In the genomic region with DNA sequence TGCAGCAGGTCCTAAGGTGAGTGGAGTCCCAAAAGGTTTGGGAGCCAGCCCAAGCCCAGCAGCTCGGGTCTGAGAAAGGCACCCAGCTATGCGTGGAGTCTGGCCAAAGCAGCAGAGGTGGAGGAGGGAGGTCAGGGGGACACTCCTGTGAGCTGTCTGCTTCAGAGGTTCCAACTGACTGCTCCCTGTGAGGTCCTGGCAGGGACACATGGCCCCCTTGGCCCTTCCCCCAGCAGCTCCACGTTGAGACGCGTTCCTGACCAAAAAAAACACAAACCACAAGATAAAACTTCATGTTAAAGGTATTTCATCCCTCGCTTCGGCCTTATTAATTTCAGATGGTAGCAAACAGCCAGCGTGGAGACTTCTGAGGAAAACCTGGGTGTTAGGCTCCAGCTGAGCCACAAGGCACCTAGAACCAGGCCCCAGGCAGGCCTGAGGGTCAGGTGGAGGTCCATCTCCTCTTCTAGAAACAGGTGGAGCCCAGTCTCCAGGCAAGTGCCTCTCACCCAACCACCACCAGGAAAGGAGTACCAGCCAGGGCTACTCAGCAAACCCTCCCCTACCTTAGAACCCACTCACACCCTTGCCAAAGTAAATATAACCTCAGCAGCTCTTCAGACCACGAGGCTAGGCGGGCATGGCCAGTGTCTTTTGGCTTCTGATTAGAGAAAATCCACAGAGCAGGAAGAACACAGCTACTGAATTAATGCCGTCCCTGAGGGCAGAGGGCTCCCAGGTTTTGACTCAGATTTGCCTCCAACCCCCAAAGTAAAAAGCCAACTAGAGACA, we compare ENCODE assay signal across 13 mouse cellular contexts.
DNase-seq lines count a peak whose midpoint lies in the region; ATAC-seq lines count a peak whose summit lies in the region.
"Had no signal": no experiment of that assay in that cellular context is flagged by ENCODE, and none has a peak within 500 bp of the region (broad histone marks: within the 10 kb centered on the region; RNA-seq: fewer than 3 reads in every experiment).

No protein-coding gene starts in this region.

- WGBS in limb, embryonic 13.5 days: 41% methylated on average over 11 of the region's 11 CpGs

- peak overlapping the region; percentile 69 for H3K27ac ChIP-seq in limb, embryonic 13.5 days
- H3K27ac ChIP-seq: hindbrain, embryonic 15.5 days; left cerebral cortex, adult 2 months; neural tube, embryonic 13.5 days had no signal

- no peak overlapping the region for H3K4me2 ChIP-seq in limb, embryonic 13.5 days (replicated peaks)
- H3K4me2 ChIP-seq: hindbrain, embryonic 15.5 days; neural tube, embryonic 13.5 days had no signal

- H3K36me3 ChIP-seq in limb, embryonic 13.5 days: no peaks in the 10 kb centered on the region
- H3K36me3 ChIP-seq: hindbrain, embryonic 15.5 days; neural tube, embryonic 13.5 days had no signal

- H3K9ac ChIP-seq in limb, embryonic 13.5 days: no peak overlapping the region
- H3K9ac ChIP-seq: hindbrain, embryonic 15.5 days; neural tube, embryonic 13.5 days had no signal

- H3K4me1 ChIP-seq in limb, embryonic 13.5 days: peaks cover 34% of the 10 kb centered on the region

- H3K27me3 ChIP-seq in limb, embryonic 13.5 days: no peaks in the 10 kb centered on the region
- H3K27me3 ChIP-seq: neural tube, embryonic 13.5 days had no signal

- H3K4me3 ChIP-seq in limb, embryonic 13.5 days: no peak overlapping the region
- H3K4me3 ChIP-seq: hindbrain, embryonic 15.5 days; left cerebral cortex, adult 2 months; neural tube, embryonic 13.5 days had no signal

- ATAC-seq in limb, embryonic 13.5 days (ENCODE audit: low FRiP score, low read depth): no peak
- ATAC-seq in megakaryocyte-erythroid progenitor cell, adult 5-6 weeks (replicated peaks; ENCODE audit: low FRiP score, low TSS enrichment, poor library complexity, severe bottlenecking): no peak

- no peaks in the 10 kb centered on the region for H3K9me3 ChIP-seq in limb, embryonic 13.5 days
- H3K9me3 ChIP-seq: hindbrain, embryonic 15.5 days; neural tube, embryonic 13.5 days had no signal

- peak; percentile 42 for DNase-seq in urinary bladder, postnatal 14 days (ENCODE audit: low spot score)
- DNase-seq in urinary bladder, adult 2 months (ENCODE audit: low spot score): no peak
- peak; percentile 45 for DNase-seq in heart, postnatal 4 days
- DNase-seq in testis, postnatal 14 days (ENCODE audit: low spot score): peak; percentile 58
- DNase-seq in gastrocnemius, postnatal 14 days: no peak
- no peak for DNase-seq in cerebellum, adult 8-10 months
- DNase-seq: adrenal gland, adult 2 months; thymus, postnatal 4 days had no signal

- intact Hi-C loops in gastrocnemius, postnatal 14 days (cut with DNase I; ENCODE audit: low total_unique reads): loop anchor here (10.0 kb wide), 1 partner anchor 139 kb away; no protein-coding TSS in a partner anchor

Comparison
In these comparisons a context has a peak if more than half of its experiments do, and no peak if none do; other contexts are left out.
1. DNase-seq: peak in urinary bladder, postnatal 14 days (single experiment), heart, postnatal 4 days (single experiment) and testis, postnatal 14 days (single experiment); none in urinary bladder, adult 2 months (single experiment), gastrocnemius, postnatal 14 days (single experiment) and cerebellum, adult 8-10 months (single experiment).